Mouse (Mus musculus): ENCODE data around the gene Efcab1.

DNA sequence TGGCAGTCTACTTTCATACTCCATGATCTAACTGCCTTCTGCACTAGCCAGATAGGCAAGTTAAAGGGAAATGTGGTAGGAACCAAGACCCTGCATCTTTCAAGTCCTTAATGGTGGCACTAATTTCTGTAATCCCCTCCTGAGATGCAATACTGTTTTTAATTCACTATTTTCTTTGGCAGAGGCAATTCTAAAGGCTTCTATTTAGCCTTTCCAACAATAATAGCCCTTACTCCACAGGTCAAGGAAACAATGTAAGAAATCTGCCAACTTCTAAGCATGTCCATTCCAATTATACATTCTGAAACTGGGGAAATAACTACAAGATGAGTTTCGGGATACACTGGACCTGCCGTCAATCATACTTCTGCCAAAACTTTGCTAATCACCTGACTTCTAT is 72.8 kb downstream of the Efcab1 start:
- TF ChIP-seq CTCF (IDR thresholded peaks at IDR 0.05; ENCODE audit: low read depth, low read length): no peak
- TF ChIP-seq POLR2A (IDR thresholded peaks at IDR 0.05; ENCODE audit: insufficient read depth, low read length): no peak

All from ES-Bruce4 (cell line).